Mouse (Mus musculus) ES-E14 (cell line): Measurements from ENCODE around the gene Nfatc2.

Experiments used
- CHD2 ChIP-seq: IDR thresholded peaks from 2 replicates; pipeline ENCODE4 v1.6.1; 2014; ENCODE audit warnings: mild to moderate bottlenecking, low read depth, low read length, inconsistent platforms
- HCFC1 ChIP-seq: IDR thresholded peaks from 2 replicates; pipeline ENCODE4 v1.6.1; 2012; ENCODE audit warnings: low read length, inconsistent platforms, borderline replicate concordance; ENCODE audit not compliant: insufficient read depth
- MAFK ChIP-seq: IDR thresholded peaks from 2 replicates; pipeline ENCODE4 v1.6.1; 2014; ENCODE audit warnings: mild to moderate bottlenecking, low read depth, low read length, inconsistent platforms; ENCODE audit not compliant: insufficient read depth
- ZC3H11A ChIP-seq: IDR thresholded peaks from 2 replicates; pipeline ENCODE4 v1.6.1; 2012; ENCODE audit warnings: low read depth, mild to moderate bottlenecking, inconsistent platforms, low read length, borderline replicate concordance
- ZNF384 ChIP-seq: IDR thresholded peaks from 2 replicates; pipeline ENCODE4 v1.6.1; 2012; ENCODE audit warnings: low read depth, low read length, inconsistent platforms

- TF ChIP-seq MAFK, result no peak
- no peak for TF ChIP-seq ZNF384
- no peak for TF ChIP-seq HCFC1
- no peak for TF ChIP-seq ZC3H11A
- TF ChIP-seq CHD2, result no peak
Observed at GRCm38 (mm10) chr2:168480692-168481091, 120.8 kb downstream of the Nfatc2 start.
